Mouse (Mus musculus): ENCODE data around the gene Carmil3.
A peak's percentile ranks its signal among the peaks of the same experiment; 100 is the strongest.

Carmil3 gene

GRCm38 (mm10) chr14:55490361-55491201 lies at the start of gene Carmil3:
TSS of gene Carmil3 (plus strand) at chr14:55490651.
- DNase-seq (ENCODE audit: low spot score) = no peak

DNA sequence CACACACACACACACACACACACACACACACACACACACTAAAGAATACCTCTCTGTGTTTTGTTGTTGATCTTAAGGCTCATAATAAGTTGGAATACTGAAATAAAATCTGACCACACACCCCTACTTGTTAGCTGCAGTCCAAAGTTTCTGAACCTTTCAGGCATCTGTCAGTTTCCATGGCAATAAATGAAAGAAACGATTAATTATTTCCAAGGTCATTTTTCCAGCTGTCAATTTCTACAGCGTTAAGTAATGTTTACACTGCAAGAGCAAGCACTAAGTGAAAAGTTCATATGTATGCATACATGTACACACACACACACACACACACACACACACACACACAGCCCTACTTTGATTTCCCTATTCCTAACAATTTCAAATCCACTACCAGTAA lies 32.8 kb upstream of the Carmil3 start:
- DNase-seq (ENCODE audit: low spot score) = no peak

GRCm38 (mm10) chr14:55458273-55458672 lies 32.2 kb upstream of the Carmil3 start:
- peak; percentile 64 for DNase-seq (ENCODE audit: low spot score)

DNA sequence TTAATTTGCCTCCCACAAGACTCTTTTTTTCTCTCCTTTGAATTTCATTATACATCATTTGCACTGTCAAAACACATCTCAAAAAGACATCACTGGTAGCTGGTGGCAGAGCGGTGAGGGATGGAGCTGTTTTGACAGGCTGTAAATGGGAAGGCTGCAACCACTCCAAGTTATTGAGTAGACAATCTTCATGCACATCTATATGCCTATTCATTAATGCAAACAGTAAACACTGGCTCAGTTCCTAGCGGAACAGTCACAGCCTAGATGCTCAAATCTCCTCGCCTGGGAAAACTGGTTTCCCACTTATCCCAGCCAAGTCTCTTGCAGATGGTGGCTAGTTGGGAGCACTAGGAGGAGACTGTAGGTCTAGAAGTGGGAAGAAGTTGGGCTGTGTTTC lies 31.7 kb upstream of the Carmil3 start:
- no peak for DNase-seq (ENCODE audit: low spot score)

GRCm38 (mm10) chr14:55459796-55460195 lies 30.7 kb upstream of the Carmil3 start:
- DNase-seq (ENCODE audit: low spot score) = no peak

GRCm38 (mm10) chr14:55460297-55460696 lies 30.2 kb upstream of the Carmil3 start:
- DNase-seq (ENCODE audit: low spot score) = no peak

- no peak for DNase-seq (ENCODE audit: low spot score)
These were observed 28.7 kb upstream of the Carmil3 start for GRCm38 (mm10) chr14:55461757-55462156.

GRCm38 (mm10) chr14:55466481-55466880 lies 24.0 kb upstream of the Carmil3 start:
- DNase-seq (ENCODE audit: low spot score) = no peak

DNA sequence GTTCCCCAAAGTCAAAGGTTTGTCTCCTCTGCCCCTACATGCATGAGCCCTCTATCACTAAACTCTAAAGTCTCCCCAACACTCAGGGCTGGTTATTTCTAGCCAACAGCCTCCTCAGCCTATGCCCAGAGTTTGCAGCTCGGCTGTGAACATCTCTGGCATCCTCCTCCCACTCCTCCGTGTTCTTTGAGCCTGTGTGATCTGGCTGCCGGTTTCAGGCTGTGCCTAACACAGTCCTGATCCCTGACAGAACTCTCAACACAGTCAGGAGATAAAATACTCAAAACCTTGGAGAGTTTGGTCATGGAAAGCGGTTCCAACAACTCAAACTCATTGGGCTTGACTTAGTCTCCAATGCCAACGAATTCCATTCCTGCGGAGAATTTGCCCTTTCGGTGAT lies 23.3 kb upstream of the Carmil3 start:
- DNase-seq (ENCODE audit: low spot score) = no peak

DNA sequence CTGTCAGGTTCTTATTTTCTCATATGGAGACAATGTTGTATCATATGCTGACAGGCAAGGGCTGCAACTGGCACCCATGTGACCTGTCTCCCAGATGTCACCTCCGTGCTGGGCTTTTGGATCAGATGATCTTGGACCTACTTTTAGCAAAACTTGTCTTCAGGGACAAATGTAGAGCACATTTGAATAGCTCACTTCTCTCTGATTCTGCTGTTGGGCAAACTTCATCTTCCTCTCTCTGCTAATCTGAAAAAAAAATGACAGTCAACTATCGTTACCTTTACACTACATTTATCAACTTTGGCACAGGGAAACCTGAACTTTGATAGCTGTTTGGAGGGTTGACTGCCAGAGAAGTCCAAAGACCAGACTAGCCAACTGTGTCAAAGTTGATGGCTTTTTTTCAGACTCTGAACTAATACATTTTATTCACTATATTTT lies 22.1 kb upstream of the Carmil3 start:
- DNase-seq (ENCODE audit: low spot score) = no peak

- no peak for DNase-seq (ENCODE audit: low spot score)
These were observed 21.4 kb upstream of the Carmil3 start for GRCm38 (mm10) chr14:55469041-55469440.

DNA sequence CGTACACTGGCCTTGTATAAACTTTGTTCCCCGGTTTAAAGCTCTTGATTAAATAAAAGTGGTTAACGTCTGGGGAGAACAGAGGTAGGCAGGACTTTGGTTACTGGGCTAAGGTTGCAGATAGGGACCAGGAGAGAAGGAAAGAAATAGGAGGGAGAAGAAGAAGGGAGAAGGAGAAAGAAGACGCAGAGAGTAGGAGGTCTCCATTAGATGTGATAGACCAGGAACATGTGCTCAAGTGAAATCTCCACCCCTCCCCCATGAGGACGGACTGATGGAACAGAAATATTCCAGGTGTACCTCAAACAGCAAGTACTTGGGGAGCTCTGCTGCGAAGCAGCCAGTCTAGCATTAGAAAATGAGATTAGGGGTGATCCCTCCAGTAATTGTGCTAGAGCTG lies 20.6 kb upstream of the Carmil3 start:
- DNase-seq (ENCODE audit: low spot score) = no peak

GRCm38 (mm10) chr14:55470806-55471205 lies 19.6 kb upstream of the Carmil3 start:
- DNase-seq (ENCODE audit: low spot score) = no peak

DNA sequence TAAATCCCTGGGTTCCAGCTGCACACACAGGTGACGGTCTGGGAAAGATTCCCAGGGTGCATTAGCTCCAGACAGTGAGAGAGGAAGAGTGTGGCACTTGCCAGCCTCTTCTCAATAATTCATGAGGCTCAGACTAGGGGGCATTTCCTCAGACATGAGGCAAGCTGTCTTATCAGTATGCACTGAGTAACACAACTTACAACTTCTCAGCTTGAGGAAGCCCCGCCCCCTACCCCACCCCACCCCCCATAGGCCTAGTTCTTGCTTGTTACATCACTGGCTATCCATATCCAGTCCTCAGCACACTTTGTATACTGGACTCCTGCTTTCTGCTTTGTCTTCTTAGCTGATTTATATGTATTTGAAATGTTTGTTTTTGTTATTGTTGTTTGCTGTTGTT lies 14.8 kb upstream of the Carmil3 start:
- DNase-seq (ENCODE audit: low spot score) = no peak

GRCm38 (mm10) chr14:55477421-55477820 lies 13.0 kb upstream of the Carmil3 start:
- no peak for DNase-seq (ENCODE audit: low spot score)

- DNase-seq (ENCODE audit: low spot score) = no peak
These were observed 12.6 kb upstream of the Carmil3 start for GRCm38 (mm10) chr14:55477829-55478228.

DNA sequence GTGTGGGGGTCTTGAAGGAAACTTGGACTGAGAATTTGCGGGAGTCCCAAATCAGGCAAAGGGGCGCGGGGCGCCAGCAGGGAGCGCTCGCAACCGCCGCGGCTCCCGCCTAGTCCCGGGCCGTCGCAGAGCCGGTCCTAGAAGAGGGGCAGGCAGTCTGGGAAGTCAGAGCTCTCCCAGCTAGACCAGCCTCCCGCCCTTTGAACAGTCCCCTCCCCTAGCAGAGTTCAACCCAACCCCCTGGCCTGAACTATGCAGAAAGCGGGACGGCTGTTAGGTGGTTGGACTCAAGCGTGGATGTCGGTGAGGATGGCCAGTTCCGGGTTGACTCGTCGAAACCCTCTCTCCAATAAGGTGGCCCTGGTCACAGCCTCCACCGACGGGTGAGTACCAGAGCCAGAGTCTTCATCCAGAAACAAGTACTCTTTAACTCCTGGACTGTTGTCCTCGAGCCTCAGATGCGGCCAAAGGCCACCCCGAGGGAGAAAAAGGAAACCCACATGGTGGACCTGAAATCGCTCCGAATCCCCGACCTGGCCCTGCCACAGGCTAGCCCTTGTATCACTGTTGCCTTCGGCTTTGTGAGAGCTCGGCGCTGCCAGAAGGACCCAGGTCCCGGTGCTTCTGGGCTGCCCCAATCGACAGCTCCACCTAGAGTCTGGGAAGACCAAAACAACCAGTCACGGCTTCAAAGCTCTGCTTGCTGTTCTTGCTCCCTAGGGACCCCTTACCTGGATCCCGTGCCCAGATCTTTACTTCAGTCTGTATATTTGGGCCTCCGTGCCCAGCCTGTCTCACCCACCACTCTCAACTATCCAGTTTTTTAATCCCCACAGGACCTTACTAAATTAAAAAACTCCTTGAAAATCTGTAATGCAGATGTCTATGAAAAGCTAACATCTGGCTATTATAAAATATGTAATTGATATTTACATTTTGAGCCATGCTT lies 11.5 kb upstream of the Carmil3 start, which contains the start of gene Dhrs4:
Gene Dhrs4, plus strand, starts transcription at position 108 of the 949 bp plus-strand sequence.
- peak; percentile 77 for DNase-seq (ENCODE audit: low spot score)

- no peak for DNase-seq (ENCODE audit: low spot score)
These were observed 10.8 kb upstream of the Carmil3 start for GRCm38 (mm10) chr14:55479629-55480028.

GRCm38 (mm10) chr14:55484430-55485085 lies 5.9 kb upstream of the Carmil3 start:
- no peak for DNase-seq (ENCODE audit: low spot score)

DNA sequence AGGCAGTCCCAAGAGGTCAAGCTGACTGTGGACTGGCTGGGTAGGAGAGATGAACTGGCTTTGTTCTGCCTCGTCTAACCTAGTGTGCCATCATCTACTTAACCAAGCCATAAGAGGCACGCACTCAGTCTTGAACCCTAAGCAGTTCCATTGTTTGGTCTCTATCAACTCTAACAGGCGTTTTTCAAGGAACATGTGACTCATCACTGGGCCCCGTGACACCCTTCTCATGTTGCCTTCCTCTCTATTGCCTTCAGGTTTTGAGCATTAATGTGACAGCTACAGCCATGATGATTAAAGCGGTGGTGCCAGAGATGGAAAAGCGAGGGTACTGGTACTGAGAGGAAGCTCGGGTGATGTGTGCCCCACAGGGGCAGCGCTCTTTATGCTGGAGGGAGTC lies 3.6 kb upstream of the Carmil3 start:
- DNase-seq (ENCODE audit: low spot score) = no peak

GRCm38 (mm10) chr14:55491291-55491833 lies 911 bp downstream of the Carmil3 start:
- peak; percentile 71 for DNase-seq (ENCODE audit: low spot score)

- no peak for DNase-seq (ENCODE audit: low spot score)
These were observed 1.7 kb downstream of the Carmil3 start for GRCm38 (mm10) chr14:55492103-55492502.
